Mouse (Mus musculus) forebrain, embryonic 15.5 days (tissue): ENCODE measurements around the gene Arid1b. TPM values are rescaled to one million over a fixed set of nuclear protein-coding genes. Genes with fewer than 3 reads are reported as not detected.

ENCODE experiments used
- ATAC-seq: fragments of 200-750 bp; cut with Nextera tagmentation; replicated peaks from 2 replicates; pipeline ENCODE4 v1.8.0; 2017; ENCODE audit warnings: mild to moderate bottlenecking, moderate TSS enrichment, moderate library complexity
- H3K27ac ChIP-seq: fragments of 300-500 bp; sonication (generic); replicated peaks from 2 replicates; pipeline ENCODE4 v1.5.1; 2015; ENCODE audit warnings: mild to moderate bottlenecking, inconsistent platforms
- H3K27me3 ChIP-seq: fragments of 300-500 bp; sonication (generic); 2 replicates; pipeline ENCODE4 v1.6.1; 2015; ENCODE audit warnings: inconsistent platforms
- H3K36me3 ChIP-seq: fragments of 300-500 bp; sonication (generic); 2 replicates; pipeline ENCODE4 v1.6.1; 2015; ENCODE audit warnings: mild to moderate bottlenecking, inconsistent platforms
- H3K4me1 ChIP-seq: fragments of 300-500 bp; sonication (generic); 2 replicates; pipeline ENCODE4 v1.6.1; 2015; ENCODE audit warnings: inconsistent platforms
- H3K4me2 ChIP-seq: fragments of 300-500 bp; sonication (generic); replicated peaks from 2 replicates; pipeline ENCODE4 v1.6.1; 2015; ENCODE audit warnings: mild to moderate bottlenecking, inconsistent platforms
- H3K4me3 ChIP-seq: fragments of 300-500 bp; sonication (generic); 2 replicates; pipeline ENCODE4 v1.5.1; 2015; ENCODE audit warnings: mild to moderate bottlenecking, inconsistent platforms
- H3K9ac ChIP-seq: fragments of 300-500 bp; sonication (generic); replicated peaks from 2 replicates; pipeline ENCODE4 v1.6.1; 2015; ENCODE audit warnings: mild to moderate bottlenecking, inconsistent platforms
- H3K9me3 ChIP-seq: fragments of 300-500 bp; sonication (generic); 2 replicates; pipeline ENCODE4 v1.6.1; 2016; ENCODE audit warnings: inconsistent platforms
- WGBS: fragments of 180-500 bp; shearing (Covaris S2); methylation state at CpG from one replicate; pipeline ENCODE4 v1.1.7; 2015; ENCODE audit warnings: mixed read lengths; 5-methylcytosine and 5-hydroxymethylcytosine counted together
- polyA plus RNA-seq: library from polyadenylated mRNA; unstranded; fragments of >200 nt; fragmentation: Nextera tagmentation; extraction: Ambion mirVana; gene quantifications from 2 replicates; pipeline ENCODE4 v1.2.1, GENCODE M21; 2015

The Arid1b gene
- polyA plus RNA-seq, 1 experiment from 2014 or later, result 14.8 TPM

DNA sequence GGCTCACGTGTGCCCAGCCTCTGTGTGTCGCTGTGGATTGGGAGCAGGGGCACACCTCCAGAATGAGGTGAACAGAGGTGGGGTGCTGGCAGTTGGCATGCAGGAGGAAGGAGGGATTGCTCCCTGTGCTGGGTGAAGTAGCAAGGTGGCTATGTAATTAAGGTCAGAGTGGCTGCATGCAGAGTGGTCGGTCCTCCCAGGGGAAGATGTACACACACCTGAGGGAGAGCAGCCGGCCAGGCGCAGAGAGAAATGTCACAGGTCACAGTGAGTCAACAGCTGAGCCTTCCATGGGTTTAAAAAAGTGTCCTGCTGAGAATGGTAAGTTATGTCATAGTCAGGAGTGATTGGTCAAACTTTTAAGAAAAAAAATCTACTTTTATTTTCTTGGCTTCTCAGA lies 14.6 kb downstream of the Arid1b start:
- Histone ChIP-seq H3K27ac (no peak overlapping the region), H3K4me2 (no peak overlapping the region), H3K27me3 (no peaks in the 10 kb centered on the region), H3K9me3 (no peaks in the 10 kb centered on the region), H3K9ac (no peak overlapping the region; the same call in none of the 2 replicates), H3K4me3 (no peak overlapping the region), H3K4me1 (peaks cover 71% of the 10 kb centered on the region), H3K36me3 (no peaks in the 10 kb centered on the region)
- WGBS, result 75% methylated on average over 5 of the region's 5 CpGs
- no peak for ATAC-seq

DNA sequence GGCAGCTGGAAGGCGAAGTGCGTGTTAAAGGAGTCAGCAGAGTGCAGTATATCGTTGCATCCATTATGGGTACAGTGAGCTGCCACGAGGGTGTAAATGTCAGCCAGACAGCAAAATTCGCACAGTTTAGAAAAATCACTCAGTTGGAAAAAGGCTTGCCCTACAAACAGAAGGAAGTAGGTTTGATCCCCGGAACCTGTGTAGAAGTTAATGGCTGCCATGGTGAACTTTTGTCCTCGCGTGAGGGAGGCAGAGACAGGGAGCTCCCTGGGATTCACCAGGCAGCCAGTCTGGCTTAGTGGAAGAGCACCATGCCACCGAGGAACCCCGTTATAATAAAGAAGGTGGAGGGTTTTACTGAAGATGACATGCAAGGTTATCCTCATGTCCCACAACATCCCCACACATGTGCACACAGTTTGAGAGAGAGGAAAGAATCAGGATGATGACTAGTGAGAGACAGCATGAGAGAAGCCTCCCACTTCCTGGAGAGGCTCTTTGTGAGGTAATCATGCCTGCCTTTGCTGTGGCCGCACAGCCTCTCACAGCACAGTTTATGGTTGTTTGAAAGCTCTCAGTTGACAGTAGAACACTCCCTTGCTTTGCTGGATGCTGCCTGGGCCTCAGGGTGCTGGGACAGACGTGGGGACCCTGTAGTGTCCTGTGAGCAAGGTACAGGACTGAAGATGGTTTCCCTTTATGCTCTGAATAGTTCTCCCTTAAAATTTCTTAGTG lies 15.6 kb downstream of the Arid1b start:
- 73% methylated on average over 12 of the region's 12 CpGs for WGBS
- no peak overlapping the region for H3K4me2 ChIP-seq
- peaks cover 65% of the 10 kb centered on the region for H3K4me1 ChIP-seq
- no peak overlapping the region for H3K27ac ChIP-seq
- H3K27me3 ChIP-seq, result no peaks in the 10 kb centered on the region
- no peaks in the 10 kb centered on the region for H3K36me3 ChIP-seq
- H3K9ac ChIP-seq, result no peak overlapping the region
- H3K9me3 ChIP-seq, result no peaks in the 10 kb centered on the region
- H3K4me3 ChIP-seq, result no peak overlapping the region
- no peak for ATAC-seq

GRCm38 (mm10) chr17:5010781-5011180 lies 16.6 kb downstream of the Arid1b start:
- Histone ChIP-seq H3K9ac (no peak overlapping the region), H3K4me1 (peaks cover 56% of the 10 kb centered on the region), H3K9me3 (no peaks in the 10 kb centered on the region), H3K4me2 (no peak overlapping the region), H3K4me3 (no peak overlapping the region), H3K27me3 (no peaks in the 10 kb centered on the region), H3K27ac (no peak overlapping the region), H3K36me3 (no peaks in the 10 kb centered on the region)
- 87% methylated on average over 7 of the region's 7 CpGs for WGBS
- ATAC-seq, result no peak

DNA sequence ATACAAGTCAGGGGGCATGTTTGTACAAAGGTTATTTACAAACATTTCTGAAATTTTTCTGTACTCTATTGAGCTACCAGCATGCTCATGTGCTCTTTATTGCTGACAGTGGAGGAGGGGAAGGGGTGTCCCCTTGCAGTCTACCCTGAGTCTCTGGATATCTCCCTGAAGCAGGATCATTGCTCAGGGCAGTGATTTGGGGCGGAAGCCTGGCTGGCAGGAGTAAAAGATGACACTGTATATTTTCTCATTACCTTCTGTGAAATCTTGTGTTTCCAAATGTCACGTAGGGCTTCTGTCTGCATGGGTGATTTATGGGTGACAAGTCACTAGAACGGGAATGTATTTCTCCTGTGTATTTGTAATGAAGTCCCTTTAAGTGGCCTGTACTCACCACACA lies 18.0 kb downstream of the Arid1b start:
- no peaks in the 10 kb centered on the region for H3K9me3 ChIP-seq
- no peaks in the 10 kb centered on the region for H3K27me3 ChIP-seq
- H3K4me3 ChIP-seq, result no peak overlapping the region
- H3K4me1 ChIP-seq, result peaks cover 56% of the 10 kb centered on the region
- H3K27ac ChIP-seq, result no peak overlapping the region
- no peaks in the 10 kb centered on the region for H3K36me3 ChIP-seq
- H3K4me2 ChIP-seq, result no peak overlapping the region
- 80% methylated on average over 3 of the region's 3 CpGs for WGBS
- no peak for ATAC-seq
- no peak overlapping the region for H3K9ac ChIP-seq

DNA sequence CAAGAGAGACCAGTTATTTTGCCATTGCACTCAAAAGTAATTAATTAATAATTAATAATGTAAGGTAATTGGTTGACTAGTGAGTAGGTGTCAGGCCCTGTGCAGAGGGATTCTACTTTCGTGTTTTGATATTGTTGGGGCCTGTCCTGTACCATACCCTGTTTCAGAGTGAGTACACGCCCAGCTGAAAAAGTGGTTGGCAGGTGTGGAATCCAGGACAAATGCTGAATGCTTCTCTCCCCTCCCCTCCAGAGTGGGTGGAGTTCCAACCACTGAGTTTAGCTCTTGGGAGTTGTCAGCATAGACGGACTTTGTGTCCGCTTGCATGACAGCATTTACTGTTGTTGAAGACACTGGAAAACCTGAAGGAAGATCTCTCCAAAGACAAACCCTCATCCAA lies 18.4 kb downstream of the Arid1b start:
- Histone ChIP-seq H3K9ac (no peak overlapping the region), H3K27ac (no peak overlapping the region), H3K4me1 (peaks cover 53% of the 10 kb centered on the region), H3K4me3 (no peak overlapping the region), H3K27me3 (no peaks in the 10 kb centered on the region), H3K36me3 (no peaks in the 10 kb centered on the region), H3K4me2 (no peak overlapping the region), H3K9me3 (no peaks in the 10 kb centered on the region)
- 74% methylated on average over 4 of the region's 4 CpGs for WGBS
- no peak for ATAC-seq

DNA sequence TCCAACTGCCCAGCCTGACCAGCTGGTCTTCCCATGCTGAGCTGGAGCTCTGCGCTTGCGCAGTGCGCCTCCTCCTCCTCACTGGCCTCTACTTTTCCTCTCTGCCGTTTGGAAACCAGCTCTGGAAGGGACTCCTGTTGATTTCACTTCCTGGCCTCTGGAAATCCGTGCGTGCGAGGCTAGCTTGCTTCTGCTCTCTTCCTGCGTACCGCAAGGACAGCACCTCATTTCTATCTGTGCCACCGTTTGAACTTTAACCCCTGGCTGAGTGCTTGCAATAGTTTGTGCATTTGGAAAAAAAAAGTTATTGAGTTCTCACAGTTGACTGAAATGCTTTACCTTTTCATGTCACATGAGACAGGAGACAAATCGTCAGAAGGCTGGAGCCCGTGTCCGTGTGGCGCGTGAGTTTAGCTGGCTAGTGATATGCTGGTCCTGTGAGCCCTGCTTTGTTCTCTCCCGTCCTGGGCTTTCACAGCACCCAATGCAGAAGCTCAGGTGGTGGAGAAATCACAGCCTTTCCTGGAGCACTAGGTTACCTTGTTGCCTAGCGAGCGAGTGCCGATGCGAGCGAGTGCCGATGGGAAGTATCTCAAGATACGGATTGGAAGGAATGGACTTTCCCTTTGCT lies 20.3 kb downstream of the Arid1b start:
- ATAC-seq, result no peak
- peaks cover 39% of the 10 kb centered on the region for H3K4me1 ChIP-seq
- H3K9me3 ChIP-seq, result no peaks in the 10 kb centered on the region
- no peak overlapping the region for H3K9ac ChIP-seq
- no peak overlapping the region for H3K27ac ChIP-seq
- H3K36me3 ChIP-seq, result no peaks in the 10 kb centered on the region
- H3K4me3 ChIP-seq, result no peak overlapping the region
- H3K27me3 ChIP-seq, result no peaks in the 10 kb centered on the region
- WGBS, result 86% methylated on average over 23 of the region's 23 CpGs
- no peak overlapping the region for H3K4me2 ChIP-seq

DNA sequence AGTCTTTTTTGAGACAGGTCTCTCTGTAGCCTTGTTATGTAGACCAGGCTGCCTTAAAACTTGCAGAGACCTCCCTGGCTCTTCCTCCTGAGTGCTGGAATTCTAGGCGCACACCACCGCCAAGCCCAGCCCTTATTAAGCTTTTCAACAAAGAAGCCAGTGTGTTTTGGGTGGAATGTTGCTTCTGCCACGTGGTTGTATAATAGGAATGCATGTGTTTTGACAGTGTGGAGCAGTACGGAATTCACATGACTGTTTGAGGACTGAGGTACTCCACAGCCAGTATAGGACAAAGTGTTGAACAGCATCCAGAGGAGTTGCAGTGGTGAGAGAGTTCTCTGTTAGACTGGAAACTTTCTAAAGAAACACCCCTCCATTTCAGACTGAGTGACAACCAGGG lies 22.3 kb downstream of the Arid1b start:
- Histone ChIP-seq H3K27ac (no peak overlapping the region), H3K27me3 (no peaks in the 10 kb centered on the region), H3K9ac (no peak overlapping the region), H3K4me1 (peaks cover 41% of the 10 kb centered on the region), H3K4me2 (no peak overlapping the region), H3K36me3 (no peaks in the 10 kb centered on the region), H3K4me3 (no peak overlapping the region), H3K9me3 (no peaks in the 10 kb centered on the region)
- ATAC-seq, result no peak; the same call in 1 of the 2 replicates
- WGBS, result 26% methylated on average over 4 of the region's 4 CpGs

DNA sequence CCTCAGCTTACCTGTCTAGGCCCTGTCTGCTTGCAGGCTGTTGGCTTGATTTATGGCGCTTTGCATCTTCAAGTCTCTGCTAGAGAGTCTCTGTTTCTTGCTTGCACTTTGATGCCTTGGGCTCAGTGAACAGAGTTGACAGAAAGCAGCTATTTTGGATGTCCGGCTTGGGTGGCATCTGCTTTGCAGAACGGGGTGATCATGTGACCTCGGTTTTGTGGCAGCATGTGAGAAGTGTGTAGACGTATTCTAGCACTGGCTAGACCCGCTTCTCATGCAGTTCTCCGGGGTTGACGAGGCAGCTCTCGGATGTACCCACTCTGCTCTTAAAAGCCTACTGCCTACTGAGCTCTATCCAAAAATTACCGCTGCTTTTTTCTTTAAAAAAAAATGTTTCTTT lies 22.9 kb downstream of the Arid1b start:
- WGBS, result 86% methylated on average over 10 of the region's 10 CpGs
- Histone ChIP-seq H3K4me1 (peaks cover 43% of the 10 kb centered on the region), H3K27ac (no peak overlapping the region), H3K9me3 (no peaks in the 10 kb centered on the region), H3K9ac (no peak overlapping the region), H3K4me3 (no peak overlapping the region), H3K27me3 (no peaks in the 10 kb centered on the region), H3K36me3 (no peaks in the 10 kb centered on the region), H3K4me2 (no peak overlapping the region)
- ATAC-seq, result no peak

DNA sequence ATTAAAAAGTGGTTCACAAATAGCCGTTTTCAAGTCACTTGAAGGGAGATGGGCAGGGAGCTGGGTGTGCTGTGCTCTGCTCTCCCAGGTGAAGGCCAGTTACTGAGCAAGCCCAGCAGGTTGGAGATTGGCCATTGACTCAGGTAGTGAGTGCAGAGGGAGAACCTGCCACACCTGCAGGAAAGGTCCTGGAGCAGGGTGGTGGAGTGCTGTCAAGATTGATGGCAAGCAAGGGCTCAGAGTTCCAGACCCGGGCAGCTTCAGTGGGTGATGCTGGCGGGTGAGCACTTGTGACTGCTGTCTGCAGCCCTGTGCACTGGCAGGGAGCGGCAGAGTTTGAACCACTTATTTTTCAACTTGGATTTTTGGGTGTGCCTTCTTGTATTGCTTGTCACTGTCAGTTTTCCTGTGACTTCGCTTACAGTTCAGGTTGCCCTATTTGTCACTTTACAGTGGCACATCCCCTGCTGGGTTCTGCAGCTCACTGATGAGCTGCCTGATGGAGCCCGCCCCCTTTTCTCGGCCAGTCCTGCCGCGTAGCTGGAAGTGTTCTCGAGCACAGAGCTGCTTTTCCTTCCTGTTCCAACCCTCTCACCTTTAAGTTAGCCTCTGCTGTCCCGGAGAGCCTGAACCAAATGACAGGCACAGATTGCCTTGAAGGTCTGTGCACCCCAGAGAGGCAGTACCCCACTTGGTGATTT lies 27.3 kb downstream of the Arid1b start:
- H3K27ac ChIP-seq, result no peak overlapping the region
- 30% methylated on average over 11 of the region's 11 CpGs for WGBS
- no peaks in the 10 kb centered on the region for H3K36me3 ChIP-seq
- H3K9ac ChIP-seq, result no peak overlapping the region
- H3K4me3 ChIP-seq, result no peak overlapping the region
- no peaks in the 10 kb centered on the region for H3K9me3 ChIP-seq
- ATAC-seq, result no peak
- peaks cover 51% of the 10 kb centered on the region for H3K4me1 ChIP-seq
- H3K4me2 ChIP-seq, result no peak overlapping the region
- no peaks in the 10 kb centered on the region for H3K27me3 ChIP-seq

- H3K9ac ChIP-seq, result no peak overlapping the region
- no peaks in the 10 kb centered on the region for H3K27me3 ChIP-seq
- H3K4me3 ChIP-seq, result no peak overlapping the region
- 52% methylated on average over 9 of the region's 9 CpGs for WGBS
- no peak overlapping the region for H3K4me2 ChIP-seq
- no peaks in the 10 kb centered on the region for H3K9me3 ChIP-seq
- ATAC-seq, result no peak
- no peak overlapping the region for H3K27ac ChIP-seq
- H3K4me1 ChIP-seq, result peaks cover 45% of the 10 kb centered on the region
- no peaks in the 10 kb centered on the region for H3K36me3 ChIP-seq
Observed at GRCm38 (mm10) chr17:5022019-5022544, 27.9 kb downstream of the Arid1b start.

- ATAC-seq, result no peak
- H3K4me2 ChIP-seq, result no peak overlapping the region
Observed at GRCm38 (mm10) chr17:5023745-5024144, 29.6 kb downstream of the Arid1b start.

DNA sequence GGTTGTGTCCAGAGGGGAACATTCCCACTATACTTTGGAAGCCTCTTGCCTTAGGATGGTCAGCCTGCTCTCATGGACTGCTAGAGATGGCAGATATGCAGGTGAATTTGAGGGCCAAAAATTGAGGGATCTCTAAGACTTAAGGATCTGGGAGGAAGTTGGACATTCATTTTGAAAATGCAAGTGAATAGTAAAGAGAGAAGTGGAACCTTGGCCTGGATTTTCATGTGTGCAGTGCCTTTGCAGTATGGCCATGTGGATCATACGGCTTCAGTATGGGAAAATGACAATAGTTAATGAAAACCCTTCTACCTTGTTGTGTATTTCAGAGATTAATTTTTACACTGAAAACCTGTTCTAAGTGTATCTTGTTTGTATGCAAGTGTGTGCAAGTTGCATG lies 31.3 kb downstream of the Arid1b start:
- 93% methylated on average over 1 of the region's 1 CpGs for WGBS
- no peaks in the 10 kb centered on the region for H3K36me3 ChIP-seq
- no peak overlapping the region for H3K27ac ChIP-seq
- H3K4me2 ChIP-seq, result no peak overlapping the region
- H3K4me1 ChIP-seq, result peaks cover 41% of the 10 kb centered on the region
- no peak for ATAC-seq
- H3K9ac ChIP-seq, result no peak overlapping the region
- no peak overlapping the region for H3K4me3 ChIP-seq
- H3K9me3 ChIP-seq, result no peaks in the 10 kb centered on the region
- H3K27me3 ChIP-seq, result no peaks in the 10 kb centered on the region

More at GRCm38 (mm10) chr17:5023745-5024144, 29.6 kb downstream of the Arid1b start:
- Histone ChIP-seq H3K27me3 (no peaks in the 10 kb centered on the region), H3K4me3 (no peak overlapping the region), H3K36me3 (no peaks in the 10 kb centered on the region), H3K9me3 (no peaks in the 10 kb centered on the region), H3K9ac (no peak overlapping the region), H3K27ac (no peak overlapping the region), H3K4me1 (peaks cover 38% of the 10 kb centered on the region)
- WGBS, result 82% methylated on average over 10 of the region's 10 CpGs
